Mouse (Mus musculus) thymus, postnatal 4 days (tissue): ENCODE measurements around the gene Ccng2.

Experiments used
- DNase-seq: peaks from one replicate; pipeline ENCODE4 v3.0.0; 2021

Gene Ccng2

GRCm38 (mm10) chr5:93266883-93267704, at the start of gene Ccng2:
Gene Ccng2, plus strand, starts transcription at chr5:93267257.
- peak; percentile 95 for DNase-seq

- DNase-seq = no peak
Measured at GRCm38 (mm10) chr5:93218375-93218774, 48.7 kb upstream of the Ccng2 start.

- DNase-seq = no peak
Measured at GRCm38 (mm10) chr5:93221661-93222060, 45.4 kb upstream of the Ccng2 start.

GRCm38 (mm10) chr5:93224549-93224948, 42.5 kb upstream of the Ccng2 start:
- no peak for DNase-seq

- no peak for DNase-seq
Measured at GRCm38 (mm10) chr5:93227157-93227556, 39.9 kb upstream of the Ccng2 start.

GRCm38 (mm10) chr5:93229527-93229926, 37.5 kb upstream of the Ccng2 start:
- no peak for DNase-seq

- no peak for DNase-seq
Measured at GRCm38 (mm10) chr5:93231721-93232120, 35.3 kb upstream of the Ccng2 start.

GRCm38 (mm10) chr5:93232838-93233237, 34.2 kb upstream of the Ccng2 start:
- no peak for DNase-seq

- DNase-seq = peak; percentile 17
Measured at GRCm38 (mm10) chr5:93234130-93234529, 32.9 kb upstream of the Ccng2 start.

GRCm38 (mm10) chr5:93234605-93235004, 32.5 kb upstream of the Ccng2 start:
- DNase-seq = peak; percentile 20

GRCm38 (mm10) chr5:93235888-93236287, 31.2 kb upstream of the Ccng2 start:
- no peak for DNase-seq

GRCm38 (mm10) chr5:93236541-93236940, 30.5 kb upstream of the Ccng2 start:
- DNase-seq = no peak

- peak; percentile 26 for DNase-seq
Measured at GRCm38 (mm10) chr5:93239590-93240544, 27.2 kb upstream of the Ccng2 start.

- DNase-seq = no peak
Measured at GRCm38 (mm10) chr5:93245280-93245679, 21.8 kb upstream of the Ccng2 start.

GRCm38 (mm10) chr5:93249940-93250578, 17.0 kb upstream of the Ccng2 start:
- no peak for DNase-seq

- DNase-seq = no peak
Measured at GRCm38 (mm10) chr5:93251001-93251760, 15.9 kb upstream of the Ccng2 start.

GRCm38 (mm10) chr5:93255759-93256265, 11.2 kb upstream of the Ccng2 start:
- no peak for DNase-seq

- DNase-seq = no peak
Measured at GRCm38 (mm10) chr5:93256820-93257405, 10.1 kb upstream of the Ccng2 start.

GRCm38 (mm10) chr5:93259349-93259748, 7.7 kb upstream of the Ccng2 start:
- DNase-seq = no peak

GRCm38 (mm10) chr5:93260983-93261382, 6.1 kb upstream of the Ccng2 start:
- DNase-seq = no peak

GRCm38 (mm10) chr5:93262751-93263150, 4.3 kb upstream of the Ccng2 start:
- DNase-seq = no peak
